ENCODE assay signal across 8 mouse cellular contexts in the genomic region with DNA sequence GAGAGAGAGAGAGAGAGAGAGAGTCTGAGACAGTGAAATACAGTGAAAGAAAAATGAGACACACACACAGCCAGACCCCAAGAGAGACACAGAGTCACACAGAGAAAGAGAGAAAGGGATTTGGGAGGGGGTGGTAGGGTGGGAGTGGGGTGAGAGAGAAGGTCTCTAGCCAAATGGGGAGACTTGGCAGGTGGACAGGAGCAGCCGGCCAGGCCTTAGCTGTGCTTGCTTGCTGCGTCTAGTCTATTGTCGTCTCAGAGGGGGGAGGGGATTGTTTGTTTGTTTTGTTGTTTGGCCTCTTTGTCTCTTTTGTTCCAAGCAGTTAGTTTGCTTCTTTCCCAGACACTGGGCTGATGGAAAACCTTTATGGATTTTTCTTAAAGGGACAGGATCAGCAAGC.
DNase-seq lines count a peak whose midpoint lies in the region; ATAC-seq lines count a peak whose summit lies in the region.

No protein-coding gene starts in this region.

- H3K4me3 ChIP-seq in heart, embryonic 13.5 days, result no peak overlapping the region
- no peak overlapping the region for H3K4me3 ChIP-seq in heart, embryonic 14.5 days (ENCODE audit: control insufficient read depth in 1 of 2, insufficient read depth in 1 of 2, low read depth in 1 of 2, low read length in 2 of 2)
- H3K4me3 ChIP-seq in midbrain, embryonic 11.5 days (ENCODE audit: low read depth, low read length), result no peak overlapping the region

- H3K9me3 ChIP-seq in heart, embryonic 13.5 days, result no peaks in the 10 kb centered on the region
- H3K9me3 ChIP-seq in heart, embryonic 14.5 days (ENCODE audit: control insufficient read depth, low read length), result no peaks in the 10 kb centered on the region
- H3K9me3 ChIP-seq in midbrain, embryonic 11.5 days (ENCODE audit: control insufficient read depth, low read length), result no peaks in the 10 kb centered on the region

- H3K27me3 ChIP-seq in heart, embryonic 13.5 days (replicated peaks), result no peaks in the 10 kb centered on the region
- H3K27me3 ChIP-seq in heart, embryonic 14.5 days (ENCODE audit: control insufficient read depth, insufficient read depth, low read length), result no peaks in the 10 kb centered on the region
- peaks cover 32% of the 10 kb centered on the region for H3K27me3 ChIP-seq in midbrain, embryonic 11.5 days (ENCODE audit: control insufficient read depth, insufficient read depth, low read length)

- peak overlapping the region; percentile 76 for H3K9ac ChIP-seq in heart, embryonic 13.5 days
- H3K9ac ChIP-seq in heart, embryonic 14.5 days (ENCODE audit: low read length), result peak overlapping the region; percentile 48; the same call in 1 of the 2 replicates
- H3K9ac ChIP-seq in midbrain, embryonic 11.5 days (ENCODE audit: low read length), result peak overlapping the region; percentile 30; the same call in 1 of the 2 replicates

- H3K27ac ChIP-seq in heart, embryonic 13.5 days (replicated peaks), result peak overlapping the region; percentile 79
- peak overlapping the region; percentile 38 to 60; a peak in 3 of 4 replicates for H3K27ac ChIP-seq in heart, embryonic 14.5 days (replicated peaks in 1 of 2; ENCODE audit: control insufficient read depth in 1 of 2, insufficient read depth in 1 of 2, low read depth in 2 of 2, low read length in 2 of 2)
- peak overlapping the region; percentile 22; the same call in 1 of the 2 replicates for H3K27ac ChIP-seq in midbrain, embryonic 11.5 days (ENCODE audit: low read depth, low read length)

- peak overlapping the region; percentile 51 for H3K4me2 ChIP-seq in heart, embryonic 13.5 days
- H3K4me2 ChIP-seq in heart, embryonic 14.5 days (ENCODE audit: low read length), result peak overlapping the region; percentile 26; the same call in 1 of the 2 replicates
- peak overlapping the region; percentile 9; the same call in 1 of the 2 replicates for H3K4me2 ChIP-seq in midbrain, embryonic 11.5 days

- no peaks in the 10 kb centered on the region for H3K36me3 ChIP-seq in heart, embryonic 13.5 days
- no peaks in the 10 kb centered on the region for H3K36me3 ChIP-seq in heart, embryonic 14.5 days (ENCODE audit: control insufficient read depth, insufficient read depth, low read length)
- no peaks in the 10 kb centered on the region for H3K36me3 ChIP-seq in midbrain, embryonic 11.5 days (ENCODE audit: control insufficient read depth, insufficient read depth, low read length)

- no peak for DNase-seq in heart, adult 9 months (ENCODE audit: low spot score in 2 of 2)
- DNase-seq in cerebellum, adult 9-10 months, result peak; percentile 65
- DNase-seq in midbrain, embryonic 11.5 days (ENCODE audit: low spot score, missing footprints), result no peak
- DNase-seq in MN1 (ENCODE audit: low spot score), result no peak
- no peak for DNase-seq in kidney, postnatal 14 days
- no peak for DNase-seq in embryo, embryonic 10.5 days (ENCODE audit: low spot score)

- no peak for ATAC-seq in heart, embryonic 13.5 days (ENCODE audit: extremely low read depth, insufficient number of reproducible peaks, low FRiP score, low TSS enrichment)
- ATAC-seq in heart, embryonic 14.5 days (ENCODE audit: insufficient number of reproducible peaks, insufficient read depth, low FRiP score, low read depth), result no peak
- peak; percentile 43 for ATAC-seq in midbrain, embryonic 11.5 days (ENCODE audit: low FRiP score)

- H3K4me1 ChIP-seq in heart, embryonic 13.5 days, result peaks cover 76% of the 10 kb centered on the region
- H3K4me1 ChIP-seq in heart, embryonic 14.5 days (ENCODE audit: control insufficient read depth in 2 of 2, insufficient read depth in 2 of 2, low read length in 2 of 2), result peaks cover 50 to 66% of the 10 kb centered on the region in 2 experiments
- peaks cover 30% of the 10 kb centered on the region for H3K4me1 ChIP-seq in midbrain, embryonic 11.5 days (ENCODE audit: control insufficient read depth, insufficient read depth, low read length)

- WGBS in heart, embryonic 13.5 days, result 57% methylated on average over 3 of the region's 3 CpGs
- WGBS in heart, embryonic 14.5 days, result 47% methylated on average over 3 of the region's 3 CpGs
- WGBS in midbrain, embryonic 11.5 days, result 25% methylated on average over 3 of the region's 3 CpGs

Comparison
In these comparisons a context has a peak if more than half of its experiments do, and no peak if none do; other contexts are left out.
1. H3K27ac ChIP-seq: peak in every context shown above with its lines; median percentile 79 in heart, embryonic 13.5 days; 49 in heart, embryonic 14.5 days; 22 in midbrain, embryonic 11.5 days.